Mouse (Mus musculus) heart, adult 2 months (tissue): ENCODE measurements at regions not wholly inside any gene's neighbourhood (a gene's known extent, or its start where the extent isn't known, plus 50 kb on each side); places are given as distances from the start of the nearest gene placed in this dataset.

ENCODE experiments used
- CTCF ChIP-seq: fragments of 200-600 bp; IDR thresholded peaks from 2 replicates; pipeline ENCODE4 v1.8.1; 2022; ENCODE audit warnings: antibody characterized with exemption, mild to moderate bottlenecking, moderate library complexity
- POLR2A ChIP-seq: fragments of 200-500 bp; IDR thresholded peaks from 2 replicates; pipeline ENCODE4 v1.6.1; 2011; ENCODE audit warnings: mild to moderate bottlenecking, low read depth, low read length, control low read depth; ENCODE audit not compliant: insufficient read depth

GRCm38 (mm10) chr13:5657556-5657955, 203.7 kb upstream of the Klf6 start:
- TF ChIP-seq CTCF, result no peak
- no peak for TF ChIP-seq POLR2A
